Mouse (Mus musculus): ENCODE measurements around the gene Elf4.

- TF ChIP-seq POLR2A (IDR thresholded peaks at IDR 0.05; ENCODE audit: low read depth, low read length) (no peak), GABPA (IDR thresholded peaks at IDR 0.05; ENCODE audit: insufficient replicate concordance, low read depth, low read length) (no peak), EP300 (IDR thresholded peaks at IDR 0.05; ENCODE audit: low read length) (no peak)
Measured at GRCm38 (mm10) chrX:48444677-48445076, 18.3 kb downstream of the Elf4 start.
